Mouse (Mus musculus): ENCODE results near the gene Fmnl1. TPM values are rescaled to one million over a fixed set of nuclear protein-coding genes. Genes with fewer than 3 reads are reported as not detected.

Gene Fmnl1
- polyA plus RNA-seq, 1 experiment from 2014 or later: 2.4 TPM

GRCm38 (mm10) chr11:103141944-103142255 is 29.0 kb upstream of the Fmnl1 start:
- no peaks in the 10 kb centered on the region for H3K27me3 ChIP-seq
- ATAC-seq (ENCODE audit: insufficient number of reproducible peaks, insufficient read depth, low FRiP score, low TSS enrichment, low read depth): no peak
- peak overlapping the region; percentile 12; the same call in 1 of the 2 replicates for H3K9ac ChIP-seq
- H3K4me3 ChIP-seq: no peak overlapping the region
- peak overlapping the region; percentile 91 for H3K27ac ChIP-seq
- H3K4me2 ChIP-seq: peak overlapping the region; percentile 57; the same call in 1 of the 2 replicates
- 35% methylated on average over 1 of the region's 1 CpGs for WGBS
- H3K36me3 ChIP-seq: peaks cover 21% of the 10 kb centered on the region
- no peaks in the 10 kb centered on the region for H3K9me3 ChIP-seq
- peaks cover 38% of the 10 kb centered on the region for H3K4me1 ChIP-seq

DNA sequence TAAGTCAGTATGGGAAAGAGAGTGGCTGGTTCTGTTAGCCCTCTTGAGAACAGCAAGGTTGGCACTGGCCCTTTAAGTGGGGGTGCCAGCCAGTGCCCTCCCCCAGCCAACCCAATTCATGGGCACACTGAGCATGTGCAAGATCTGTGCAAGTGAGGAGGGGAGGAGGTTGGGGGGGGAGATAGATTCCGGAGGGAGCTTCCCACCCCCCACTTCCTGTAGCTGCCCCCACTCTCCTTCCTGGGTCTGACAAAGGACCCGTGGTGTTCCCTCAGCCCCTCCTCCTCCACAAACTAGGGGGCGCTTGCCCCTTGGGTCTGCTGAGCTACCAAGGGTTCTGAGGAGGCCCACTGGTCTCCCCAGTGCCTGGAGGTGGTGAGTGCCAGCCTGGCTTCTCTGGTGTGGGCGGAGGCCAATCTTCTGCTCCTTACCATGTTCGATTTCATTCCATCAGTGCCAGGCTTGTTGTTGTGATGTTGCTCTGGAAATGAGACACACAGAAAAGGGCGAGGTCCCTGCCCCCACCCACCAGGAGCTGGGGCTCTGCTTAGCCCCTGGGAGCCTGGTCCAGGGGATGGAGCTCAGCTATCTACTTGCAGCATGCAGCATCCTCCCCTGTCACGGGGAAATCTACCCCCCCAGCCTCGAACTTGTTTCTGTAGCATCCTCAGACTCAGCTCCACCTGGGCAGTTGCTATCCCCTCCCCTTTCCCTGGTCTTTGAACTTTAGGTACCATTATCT is 28.3 kb upstream of the Fmnl1 start:
- peak; percentile 80 for ATAC-seq (ENCODE audit: insufficient number of reproducible peaks, insufficient read depth, low FRiP score, low TSS enrichment, low read depth)
- H3K9ac ChIP-seq: peak overlapping the region; percentile 66
- H3K4me2 ChIP-seq: peak overlapping the region; percentile 57
- peak overlapping the region; percentile 91 for H3K27ac ChIP-seq
- H3K27me3 ChIP-seq: no peaks in the 10 kb centered on the region
- peak overlapping the region; percentile 35 for H3K4me3 ChIP-seq
- no peaks in the 10 kb centered on the region for H3K9me3 ChIP-seq
- H3K4me1 ChIP-seq: peaks cover 38% of the 10 kb centered on the region
- peaks cover 21% of the 10 kb centered on the region for H3K36me3 ChIP-seq
- 15% methylated on average over 8 of the region's 8 CpGs for WGBS

DNA sequence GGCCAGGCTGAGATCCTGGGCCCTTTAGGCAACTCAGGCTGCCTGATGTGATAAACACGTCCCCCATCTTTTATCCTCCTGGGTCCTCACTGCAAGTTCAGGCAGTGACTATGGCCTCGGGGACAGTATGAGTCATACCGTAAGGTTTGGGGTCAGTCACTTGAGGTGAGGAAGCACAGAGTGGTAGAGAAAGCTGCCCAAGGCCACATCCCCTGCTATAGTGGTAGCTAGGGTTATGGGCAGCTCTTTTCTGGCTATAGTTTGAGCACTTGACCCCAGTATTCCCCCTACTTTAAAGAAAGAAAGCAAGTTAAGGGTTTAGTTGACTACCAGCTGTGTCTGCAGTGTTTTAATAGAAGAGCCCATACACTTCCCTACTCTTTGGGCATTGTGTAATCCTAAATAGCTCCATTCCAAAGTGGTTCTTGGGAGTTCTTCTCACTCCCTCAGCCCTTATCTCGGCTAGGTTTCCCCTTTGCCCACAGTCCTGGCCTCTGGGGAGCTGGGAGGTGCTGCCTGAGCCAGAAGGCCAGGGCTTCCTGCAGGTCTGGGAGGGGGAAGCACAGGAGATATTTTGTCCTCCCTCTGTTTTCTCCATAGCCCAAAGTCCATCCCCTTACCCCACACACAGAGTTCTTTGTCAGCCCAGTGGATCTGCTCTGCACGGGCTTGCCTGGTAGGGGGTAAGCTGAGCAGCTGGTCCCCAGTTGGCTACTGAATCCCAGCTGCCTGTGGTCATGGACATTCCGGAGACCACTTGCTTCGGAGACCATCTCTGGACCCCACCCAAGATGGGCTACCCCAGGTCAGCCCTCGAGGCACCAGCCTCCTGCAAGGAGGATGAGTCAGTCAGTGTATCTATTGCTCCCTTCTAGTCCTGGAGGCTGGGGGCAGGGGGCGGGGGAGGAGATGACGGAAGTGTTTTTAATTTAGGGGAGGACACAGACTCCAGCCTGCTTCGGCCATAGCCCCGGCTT is 26.3 kb upstream of the Fmnl1 start:
- peak overlapping the region; percentile 34; the same call in 1 of the 2 replicates for H3K27ac ChIP-seq
- H3K36me3 ChIP-seq: peaks cover 3% of the 10 kb centered on the region; the same call in 1 of the 2 replicates
- no peaks in the 10 kb centered on the region for H3K27me3 ChIP-seq
- peaks cover 38% of the 10 kb centered on the region for H3K4me1 ChIP-seq
- H3K9ac ChIP-seq: no peak overlapping the region
- 24% methylated on average over 12 of the region's 12 CpGs for WGBS
- no peaks in the 10 kb centered on the region for H3K9me3 ChIP-seq
- no peak overlapping the region for H3K4me3 ChIP-seq
- ATAC-seq (ENCODE audit: insufficient number of reproducible peaks, insufficient read depth, low FRiP score, low TSS enrichment, low read depth): no peak
- no peak overlapping the region for H3K4me2 ChIP-seq

DNA sequence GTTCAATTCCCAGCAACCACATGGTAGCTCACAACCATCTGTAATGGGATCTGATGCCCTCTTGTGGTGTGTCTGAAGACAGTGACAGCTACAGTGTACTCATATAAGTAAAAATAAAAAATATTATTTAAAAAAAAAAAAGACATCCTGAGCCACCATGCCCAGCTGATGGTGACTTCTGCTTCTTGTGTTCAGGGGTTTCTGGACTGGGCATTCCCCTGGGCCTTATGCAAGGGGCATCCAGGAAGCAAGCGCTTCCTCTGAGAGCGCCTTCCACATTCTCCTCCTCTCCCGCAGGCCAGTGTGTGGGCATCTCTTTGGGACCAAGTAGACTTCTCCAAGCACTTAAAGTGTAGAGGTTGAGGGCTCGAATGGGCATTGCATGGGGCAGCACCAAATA is 24.5 kb upstream of the Fmnl1 start:
- Histone ChIP-seq H3K9me3 (no peaks in the 10 kb centered on the region), H3K4me3 (no peak overlapping the region), H3K27me3 (no peaks in the 10 kb centered on the region), H3K27ac (no peak overlapping the region), H3K4me1 (peaks cover 31% of the 10 kb centered on the region), H3K4me2 (no peak overlapping the region), H3K9ac (no peak overlapping the region), H3K36me3 (no peaks in the 10 kb centered on the region)
- 89% methylated on average over 4 of the region's 4 CpGs for WGBS
- ATAC-seq (ENCODE audit: insufficient number of reproducible peaks, insufficient read depth, low FRiP score, low TSS enrichment, low read depth): no peak

DNA sequence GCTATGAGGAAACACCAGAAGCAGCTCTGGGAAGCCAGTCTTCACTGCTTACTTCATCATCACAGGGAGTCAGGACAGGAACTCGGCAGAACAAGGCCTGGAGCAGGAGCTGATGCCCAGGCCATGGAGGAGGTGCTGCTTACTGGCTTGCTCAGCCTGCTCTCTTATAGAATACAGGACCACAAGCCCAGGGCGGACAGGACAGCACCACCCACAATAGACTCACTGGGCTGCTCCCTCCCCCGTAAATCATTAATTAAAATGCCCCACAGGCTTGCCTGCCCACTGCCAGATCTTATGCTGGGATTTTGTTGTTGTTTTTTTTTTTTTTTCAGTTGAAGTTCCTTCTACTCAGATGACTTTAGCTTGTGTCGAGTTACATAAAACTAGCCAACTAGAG is 23.1 kb upstream of the Fmnl1 start:
- Histone ChIP-seq H3K4me2 (no peak overlapping the region), H3K27ac (no peak overlapping the region), H3K4me3 (no peak overlapping the region), H3K9ac (no peak overlapping the region), H3K9me3 (no peaks in the 10 kb centered on the region), H3K36me3 (no peaks in the 10 kb centered on the region), H3K27me3 (no peaks in the 10 kb centered on the region), H3K4me1 (peaks cover 18% of the 10 kb centered on the region)
- ATAC-seq (ENCODE audit: insufficient number of reproducible peaks, insufficient read depth, low FRiP score, low TSS enrichment, low read depth): no peak
- WGBS: 71% methylated on average over 4 of the region's 4 CpGs

GRCm38 (mm10) chr11:103149771-103150170 is 21.1 kb upstream of the Fmnl1 start:
- Histone ChIP-seq H3K4me3 (no peak overlapping the region), H3K9ac (no peak overlapping the region), H3K27ac (no peak overlapping the region), H3K9me3 (no peaks in the 10 kb centered on the region), H3K27me3 (no peaks in the 10 kb centered on the region), H3K4me1 (peaks cover 5% of the 10 kb centered on the region), H3K4me2 (no peak overlapping the region), H3K36me3 (no peaks in the 10 kb centered on the region)
- WGBS: 92% methylated on average over 4 of the region's 4 CpGs
- ATAC-seq (ENCODE audit: insufficient number of reproducible peaks, insufficient read depth, low FRiP score, low TSS enrichment, low read depth): no peak

DNA sequence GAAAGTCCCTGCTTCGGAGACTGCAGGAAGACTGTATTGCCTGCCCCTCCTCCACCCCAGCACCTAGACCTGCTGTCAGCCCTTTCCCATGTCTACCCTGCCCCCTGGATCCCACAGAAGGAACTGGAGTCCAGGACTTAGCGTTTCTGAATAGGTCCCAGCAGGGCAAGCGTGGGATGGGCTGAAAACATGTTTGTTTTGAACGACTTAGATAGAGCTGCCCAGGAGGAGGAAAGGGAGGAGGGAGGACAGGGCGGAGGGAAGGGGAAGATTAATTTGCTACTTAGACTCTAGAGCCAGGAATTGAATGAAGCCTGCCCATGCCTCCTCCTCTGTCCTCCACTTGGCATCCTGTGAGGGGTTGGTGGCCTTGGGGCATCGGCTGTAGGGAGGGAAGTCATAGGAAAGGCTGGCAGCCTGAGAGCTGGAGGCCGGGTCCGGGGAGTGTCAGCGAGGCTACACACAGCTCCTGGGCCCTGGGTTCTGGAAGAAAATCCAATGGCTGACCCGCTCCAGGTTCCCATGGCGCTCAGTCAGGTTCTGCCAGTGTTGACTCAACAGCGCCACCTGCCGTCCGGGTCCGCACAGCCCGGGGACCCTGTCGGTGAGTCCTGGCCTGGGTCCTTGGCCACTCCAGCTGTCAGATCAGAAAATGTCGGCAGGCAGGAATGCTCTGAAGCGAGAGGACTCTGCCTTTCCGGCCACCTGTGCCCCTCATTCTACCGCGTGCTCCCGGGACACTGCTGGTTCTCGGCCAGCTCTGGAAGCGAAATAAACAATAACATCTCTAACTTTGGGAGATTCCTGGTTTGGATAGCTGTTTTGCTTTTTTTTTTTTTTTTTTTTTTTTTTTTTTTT is 12.1 kb upstream of the Fmnl1 start:
- ATAC-seq (ENCODE audit: insufficient number of reproducible peaks, insufficient read depth, low FRiP score, low TSS enrichment, low read depth): peak; percentile 92
- H3K27ac ChIP-seq: no peak overlapping the region
- peak overlapping the region; percentile 62 for H3K4me2 ChIP-seq
- H3K9ac ChIP-seq: peak overlapping the region; percentile 58
- H3K9me3 ChIP-seq: no peaks in the 10 kb centered on the region
- no peaks in the 10 kb centered on the region for H3K27me3 ChIP-seq
- 1% methylated on average over 25 of the region's 25 CpGs for WGBS
- H3K36me3 ChIP-seq: no peaks in the 10 kb centered on the region
- H3K4me1 ChIP-seq: peaks cover 11% of the 10 kb centered on the region
- H3K4me3 ChIP-seq: peak overlapping the region; percentile 35

DNA sequence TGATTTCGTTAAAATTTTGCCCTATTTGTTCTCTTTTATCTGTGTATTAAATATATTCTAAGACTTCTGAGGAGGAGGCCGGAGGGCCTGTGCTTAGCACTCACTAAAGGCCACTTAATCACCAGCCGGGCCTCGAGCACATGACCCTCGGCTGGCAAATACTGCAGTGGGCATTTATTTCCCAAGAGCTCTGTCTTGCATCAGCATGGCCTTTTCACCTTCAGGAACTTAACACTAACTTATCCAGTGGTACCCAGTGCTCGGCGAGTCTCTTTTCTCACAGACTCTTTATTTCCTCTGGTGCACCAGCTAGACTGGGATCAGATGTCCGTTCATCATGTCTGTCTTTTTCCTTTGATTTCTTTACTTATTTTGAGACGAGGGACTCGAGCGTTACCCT is 10.2 kb upstream of the Fmnl1 start:
- no peaks in the 10 kb centered on the region for H3K9me3 ChIP-seq
- no peak for ATAC-seq (ENCODE audit: insufficient number of reproducible peaks, insufficient read depth, low FRiP score, low TSS enrichment, low read depth)
- 84% methylated on average over 11 of the region's 11 CpGs for WGBS
- peaks cover 11% of the 10 kb centered on the region for H3K4me1 ChIP-seq
- no peak overlapping the region for H3K4me3 ChIP-seq
- no peak overlapping the region for H3K9ac ChIP-seq
- no peaks in the 10 kb centered on the region for H3K36me3 ChIP-seq
- H3K27me3 ChIP-seq: no peaks in the 10 kb centered on the region
- H3K4me2 ChIP-seq: no peak overlapping the region
- H3K27ac ChIP-seq: no peak overlapping the region

GRCm38 (mm10) chr11:103161449-103161848 is 9.5 kb upstream of the Fmnl1 start:
- Histone ChIP-seq H3K4me2 (no peak overlapping the region), H3K9me3 (no peaks in the 10 kb centered on the region), H3K4me3 (no peak overlapping the region), H3K27me3 (no peaks in the 10 kb centered on the region), H3K4me1 (peaks cover 11% of the 10 kb centered on the region), H3K36me3 (no peaks in the 10 kb centered on the region), H3K9ac (no peak overlapping the region), H3K27ac (no peak overlapping the region)
- 73% methylated on average over 7 of the region's 7 CpGs for WGBS
- no peak for ATAC-seq (ENCODE audit: insufficient number of reproducible peaks, insufficient read depth, low FRiP score, low TSS enrichment, low read depth)

DNA sequence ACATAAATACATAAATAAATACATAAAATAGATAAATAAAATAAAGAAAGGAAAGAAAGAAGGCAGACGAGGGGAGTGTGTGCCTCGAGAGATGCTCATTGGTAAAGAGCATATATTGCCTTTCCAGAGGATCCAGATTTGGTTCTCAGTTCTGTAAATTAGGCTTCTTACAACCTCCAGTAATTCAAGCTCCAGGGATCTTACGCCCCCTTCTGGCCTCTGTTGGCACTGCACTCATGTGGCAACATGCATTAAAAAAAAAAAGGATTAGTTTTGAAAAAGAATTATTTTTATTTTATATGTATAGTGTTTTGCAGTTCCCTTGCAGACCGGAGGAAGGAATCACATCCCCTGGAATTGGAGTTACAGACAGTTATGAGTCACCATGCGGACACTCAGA is 8.8 kb upstream of the Fmnl1 start:
- 88% methylated on average over 5 of the region's 5 CpGs for WGBS
- H3K36me3 ChIP-seq: no peaks in the 10 kb centered on the region
- no peak overlapping the region for H3K27ac ChIP-seq
- no peak for ATAC-seq (ENCODE audit: insufficient number of reproducible peaks, insufficient read depth, low FRiP score, low TSS enrichment, low read depth)
- no peak overlapping the region for H3K4me2 ChIP-seq
- H3K27me3 ChIP-seq: no peaks in the 10 kb centered on the region
- peaks cover 11% of the 10 kb centered on the region for H3K4me1 ChIP-seq
- no peak overlapping the region for H3K4me3 ChIP-seq
- no peak overlapping the region for H3K9ac ChIP-seq
- H3K9me3 ChIP-seq: no peaks in the 10 kb centered on the region

DNA sequence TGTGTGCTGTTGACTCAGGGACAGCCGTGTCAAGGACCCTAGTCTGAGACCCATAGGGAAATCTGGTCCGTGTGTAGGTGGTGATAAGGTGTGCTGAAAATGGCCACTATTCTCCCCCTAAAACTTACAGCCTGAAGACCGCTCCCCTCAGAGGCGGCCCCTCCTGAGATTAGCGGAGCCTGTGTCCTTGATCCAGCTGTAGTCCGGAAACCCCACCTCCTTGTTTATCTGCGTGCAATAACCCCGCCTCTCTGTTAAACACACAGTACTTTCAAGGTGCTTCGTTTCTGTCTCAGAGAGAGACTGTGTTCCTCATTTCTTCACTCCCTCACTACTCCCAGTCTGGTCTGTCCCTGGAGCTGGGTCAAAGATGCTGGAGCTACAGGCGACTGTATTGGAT is 6.5 kb upstream of the Fmnl1 start:
- H3K4me2 ChIP-seq: no peak overlapping the region
- no peaks in the 10 kb centered on the region for H3K36me3 ChIP-seq
- ATAC-seq (ENCODE audit: insufficient number of reproducible peaks, insufficient read depth, low FRiP score, low TSS enrichment, low read depth): no peak
- peaks cover 17% of the 10 kb centered on the region for H3K27me3 ChIP-seq
- no peaks in the 10 kb centered on the region for H3K9me3 ChIP-seq
- WGBS: 28% methylated on average over 10 of the region's 10 CpGs
- no peaks in the 10 kb centered on the region for H3K4me1 ChIP-seq
- no peak overlapping the region for H3K27ac ChIP-seq
- H3K4me3 ChIP-seq: no peak overlapping the region
- no peak overlapping the region for H3K9ac ChIP-seq
